Mouse (Mus musculus): ENCODE measurements around the gene Ppp1r10. TPM values are rescaled to one million over a fixed set of nuclear protein-coding genes. Genes with fewer than 3 reads are reported as not detected.
"Not testable (repeated sequence)": the region's sequence is repeated elsewhere in the genome, so short reads cannot be mapped to it uniquely, and the experiment has no call there.

Ppp1r10 gene
- polyA plus RNA-seq, 1 experiment, result 31.1 TPM

DNA sequence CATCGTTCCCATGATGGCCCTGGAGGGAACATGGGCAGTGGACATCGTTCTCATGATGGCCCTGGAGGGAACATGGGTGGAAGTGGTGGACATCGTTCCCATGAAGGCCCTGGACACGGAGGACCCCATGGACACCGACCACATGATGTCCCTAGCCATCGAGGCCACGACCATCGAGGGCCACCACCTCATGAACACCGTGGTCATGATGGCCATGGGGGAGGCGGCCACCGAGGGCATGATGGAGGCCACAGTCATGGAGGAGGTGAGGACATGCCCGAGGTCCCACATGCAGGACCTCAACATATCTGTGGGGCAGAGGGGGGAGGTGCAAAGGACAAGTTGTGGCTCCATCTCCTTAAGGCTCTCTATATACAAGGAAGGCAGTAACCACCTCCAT is 14.4 kb downstream of the Ppp1r10 start:
- no peak for DNase-seq (ENCODE audit: low read depth)

DNA sequence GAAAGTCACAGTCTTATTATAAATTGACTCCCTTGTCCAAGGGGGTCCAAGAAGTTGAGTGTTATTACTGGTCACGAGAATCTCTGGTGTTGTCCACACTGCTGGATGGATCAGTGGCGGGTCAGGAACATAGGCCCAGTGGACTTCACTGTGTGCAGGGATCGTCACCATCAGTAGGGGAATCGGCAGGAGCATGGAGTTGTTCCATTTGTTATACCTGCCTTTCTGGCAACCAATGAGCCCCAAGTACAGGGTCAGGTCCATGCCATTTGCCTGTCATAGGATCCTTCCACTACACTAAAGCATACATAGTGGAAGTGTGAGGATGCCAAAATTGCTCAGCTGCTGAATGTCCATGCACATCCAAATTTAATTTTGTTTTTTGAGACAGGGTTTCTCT is 16.4 kb downstream of the Ppp1r10 start:
- DNase-seq (ENCODE audit: low read depth), result no peak

DNA sequence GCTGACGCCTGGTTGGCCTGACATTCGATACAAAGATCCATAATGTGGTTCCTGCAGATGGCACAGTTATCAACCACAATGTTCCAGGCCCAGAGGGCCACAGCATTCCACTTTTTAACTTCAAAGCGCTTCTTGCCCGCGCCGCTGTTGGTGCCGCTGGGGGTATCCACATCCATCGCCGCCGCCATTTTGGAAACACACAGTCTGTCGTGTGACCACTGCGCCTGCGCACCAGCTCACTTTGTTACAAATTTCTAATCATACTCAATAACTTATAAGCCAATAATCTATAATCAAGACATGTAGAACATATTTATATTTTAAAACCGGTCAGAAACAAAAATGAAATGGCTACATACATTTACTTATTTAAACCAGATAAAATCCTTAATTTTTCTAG is 19.5 kb downstream of the Ppp1r10 start:
- not testable (repeated sequence) for DNase-seq (ENCODE audit: low read depth)

- DNase-seq (ENCODE audit: low read depth), result no peak
Observed at GRCm38 (mm10) chr17:35937700-35938348, 21.6 kb downstream of the Ppp1r10 start.

- no peak for DNase-seq (ENCODE audit: low read depth)
Observed at GRCm38 (mm10) chr17:35939108-35939507, 22.9 kb downstream of the Ppp1r10 start.

DNA sequence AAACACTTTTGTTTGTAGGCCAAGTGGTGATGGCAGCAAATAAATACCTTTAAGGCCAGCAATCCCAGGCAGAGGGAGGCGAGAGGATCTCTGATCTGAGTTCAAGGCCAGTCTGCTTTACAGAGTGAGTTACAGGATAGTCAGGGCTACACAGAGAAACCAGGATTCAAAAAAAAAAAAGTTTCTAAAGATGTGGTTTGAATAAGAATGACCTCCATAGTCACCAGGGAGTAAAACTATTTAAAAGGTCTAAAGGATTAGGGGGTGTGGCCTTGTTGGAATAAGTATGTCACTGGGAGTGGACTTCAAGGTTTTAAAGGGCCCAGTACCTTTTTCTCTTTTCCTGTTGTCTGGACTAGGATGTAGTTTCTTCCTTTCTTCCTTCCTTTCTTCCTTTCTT is 23.7 kb downstream of the Ppp1r10 start:
- DNase-seq (ENCODE audit: low read depth), result no peak

- not testable (repeated sequence) for DNase-seq (ENCODE audit: low read depth)
Observed at GRCm38 (mm10) chr17:35950946-35951345, 34.7 kb downstream of the Ppp1r10 start.

- not testable (repeated sequence) for DNase-seq (ENCODE audit: low read depth)
Observed at GRCm38 (mm10) chr17:35952559-35952958, 36.3 kb downstream of the Ppp1r10 start.

- DNase-seq (ENCODE audit: low read depth), result no peak
Observed at GRCm38 (mm10) chr17:35954665-35955064, 38.4 kb downstream of the Ppp1r10 start.

DNA sequence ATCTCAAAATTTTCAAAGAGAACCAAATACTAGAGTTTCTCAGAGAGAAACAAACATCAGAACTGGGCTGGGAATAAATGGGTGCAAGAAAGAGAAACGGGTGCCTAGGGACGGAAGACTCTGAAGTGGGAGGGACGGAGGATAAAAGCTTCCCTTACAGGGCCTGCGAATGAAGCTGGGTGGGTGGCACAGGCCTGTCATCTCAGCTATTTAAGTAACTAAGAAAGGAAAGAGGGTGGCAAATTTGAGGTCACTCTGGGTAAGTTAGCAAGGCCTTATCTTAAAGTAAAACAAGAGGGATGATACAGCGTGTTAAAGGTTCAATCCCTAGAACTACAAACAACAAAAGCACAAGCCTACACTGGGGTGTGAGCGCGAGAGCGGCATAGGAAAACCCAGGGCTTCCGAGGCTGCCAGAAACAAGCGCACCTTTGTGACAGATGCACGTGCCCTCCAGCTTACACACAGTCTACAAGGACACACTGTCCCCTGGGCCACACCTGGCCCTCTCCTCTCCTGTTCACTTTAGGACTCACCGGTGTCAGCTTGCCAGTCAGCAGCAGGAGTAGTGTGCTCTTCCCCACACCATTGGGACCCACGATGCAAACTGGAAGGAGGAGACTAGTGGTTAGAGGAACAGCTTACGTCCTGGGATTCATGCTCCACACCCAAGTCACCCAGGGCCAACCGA is 42.4 kb downstream of the Ppp1r10 start:
- DNase-seq (ENCODE audit: low read depth), result no peak

DNA sequence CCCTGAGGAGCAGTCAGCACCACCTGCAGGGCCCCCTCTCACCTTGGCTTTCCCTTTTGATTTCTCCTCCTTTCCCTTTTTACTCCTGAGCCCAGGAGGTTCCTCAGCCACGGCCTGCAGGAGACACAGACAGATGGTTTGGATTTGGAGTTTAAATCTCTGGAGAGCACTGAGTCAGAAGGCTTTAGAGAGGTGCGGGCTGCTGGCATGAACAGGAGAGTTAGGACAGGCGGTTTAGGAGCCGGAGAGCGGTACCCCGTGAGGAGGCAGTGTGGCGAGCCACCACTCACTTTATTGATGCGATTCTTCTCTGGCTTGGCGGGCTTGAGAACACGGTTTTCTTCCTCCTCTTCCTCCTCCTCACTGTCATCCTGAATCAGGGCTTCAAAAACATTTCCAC is 47.0 kb downstream of the Ppp1r10 start:
- DNase-seq (ENCODE audit: low read depth), result no peak

- DNase-seq (ENCODE audit: low read depth), result no peak
Observed at GRCm38 (mm10) chr17:35967621-35968020, 51.4 kb downstream of the Ppp1r10 start.

- DNase-seq (ENCODE audit: low read depth), result peak; percentile 81
Observed at GRCm38 (mm10) chr17:35969418-35970389, 53.5 kb downstream of the Ppp1r10 start, which contains the start of gene Abcf1. Abcf1 (minus strand) TSS chr17:35969761.

DNA sequence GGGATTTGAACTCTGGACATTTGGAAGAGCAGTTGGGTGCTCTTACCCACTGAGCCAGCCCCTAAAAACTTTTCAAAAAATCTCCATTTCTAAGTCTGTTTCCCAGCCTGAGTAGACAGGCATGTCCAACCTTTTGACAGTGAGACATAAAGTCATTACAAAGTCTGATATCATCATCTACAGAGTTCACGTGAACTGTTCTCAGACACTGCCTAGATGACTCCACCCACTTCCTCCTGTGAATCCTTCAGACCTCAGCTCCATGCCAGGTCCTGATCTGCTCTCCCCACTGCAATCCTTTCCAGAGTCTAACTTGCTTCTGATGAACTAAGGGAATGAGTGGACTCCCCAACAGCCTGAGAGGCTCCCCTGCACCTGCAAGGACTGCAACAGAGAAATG is 55.9 kb downstream of the Ppp1r10 start:
- DNase-seq (ENCODE audit: low read depth), result no peak

- DNase-seq (ENCODE audit: low read depth), result no peak
Observed at GRCm38 (mm10) chr17:35978811-35979400, 62.7 kb downstream of the Ppp1r10 start.

DNA sequence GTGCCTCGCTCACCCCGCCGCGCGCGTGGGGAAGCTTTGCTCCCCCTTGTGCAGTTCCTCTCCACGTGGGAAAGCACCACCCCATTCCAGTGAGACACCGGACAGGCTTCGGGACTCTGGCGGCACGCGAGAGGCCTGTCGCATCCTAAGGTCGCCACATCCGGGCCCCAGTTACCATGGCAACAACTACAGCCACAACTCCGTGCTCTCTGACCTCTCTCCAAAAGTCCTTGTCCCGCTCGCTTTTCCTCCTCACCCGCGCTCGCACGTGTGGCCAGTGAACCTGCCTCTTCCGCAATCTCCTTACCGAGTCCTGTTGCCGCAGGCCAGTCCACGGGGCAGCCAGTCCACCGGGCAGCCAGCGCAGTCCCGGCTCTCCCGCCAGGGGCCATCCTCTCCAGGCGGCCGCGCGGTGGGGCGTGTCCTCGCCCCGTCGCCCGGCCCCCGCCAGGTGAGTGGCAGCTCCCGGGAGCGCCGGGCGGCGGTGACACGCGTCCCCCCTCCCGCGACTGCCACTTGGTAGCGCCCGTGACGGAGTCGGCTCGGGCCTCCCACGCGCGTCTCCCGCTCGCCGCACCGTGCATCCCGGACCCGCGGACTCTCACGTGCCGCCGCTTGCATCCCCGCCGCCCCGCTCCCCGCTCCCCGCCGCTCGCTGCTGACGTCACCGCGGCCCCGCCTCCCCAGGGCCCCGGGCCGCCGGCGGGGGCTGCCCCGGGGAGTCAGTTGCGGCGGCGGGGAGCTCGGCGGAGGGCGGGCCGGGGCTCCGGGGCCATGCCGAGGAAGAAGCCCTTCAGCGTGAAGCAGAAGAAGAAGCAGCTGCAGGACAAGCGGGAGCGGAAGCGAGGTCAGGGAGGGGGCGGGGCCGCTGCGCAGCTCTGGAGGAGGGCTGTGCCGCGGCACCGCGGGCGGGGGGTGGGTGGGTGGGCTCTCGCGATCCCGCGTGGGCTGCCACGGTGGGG is 63.4 kb downstream of the Ppp1r10 start, which contains the start of the genes Gnl1 and Prr3:
Gene Gnl1, plus strand, starts transcription at position 451 of the 962 bp plus-strand sequence.
Gene Prr3, minus strand, starts transcription at position 836 of the 962 bp plus-strand sequence.
- DNase-seq (ENCODE audit: low read depth), result no peak

- no peak for DNase-seq (ENCODE audit: low read depth)
Observed at GRCm38 (mm10) chr17:35980363-35980754, 64.1 kb downstream of the Ppp1r10 start.

- no peak for DNase-seq (ENCODE audit: low read depth)
Observed at GRCm38 (mm10) chr17:35981776-35982175, 65.5 kb downstream of the Ppp1r10 start.
